Mouse (Mus musculus) ovary, postnatal 36 days (tissue): ENCODE measurements around the gene Esp38.
"Not testable (repeated sequence)": the region's sequence is repeated elsewhere in the genome, so short reads cannot be mapped to it uniquely, and the experiment has no call there.

Source experiments
- DNase-seq: peaks from one replicate; pipeline ENCODE4 v3.0.0; 2022; ENCODE audit warnings: low spot score, mixed read lengths

Gene Esp38

GRCm38 (mm10) chr17:39950220-39950619 is at the start of gene Esp38:
Gene Esp38, plus strand, starts transcription at chr17:39950520.
- no peak for DNase-seq

- DNase-seq, result not testable (repeated sequence)
Measured at GRCm38 (mm10) chr17:39902928-39903545, 47.3 kb upstream of the Esp38 start.
